Mouse (Mus musculus): ENCODE results near the gene Ccl1. TPM values are rescaled to one million over a fixed set of nuclear protein-coding genes. Genes with fewer than 3 reads are reported as not detected.

The Ccl1 gene
- polyA plus RNA-seq, 1 experiment: not detected

- Histone ChIP-seq H3K4me2 (ENCODE audit: low read depth) (no peak overlapping the region), H3K36me3 (ENCODE audit: control insufficient read depth, insufficient read depth) (no peaks in the 10 kb centered on the region), H3K4me3 (no peak overlapping the region), H3ac (ENCODE audit: control insufficient read depth, insufficient read length) (no peak overlapping the region), H3K79me2 (ENCODE audit: control insufficient read depth, insufficient read depth) (no peaks in the 10 kb centered on the region), H3K27me3 (ENCODE audit: control insufficient read depth, insufficient read depth, insufficient read length) (peaks cover 49% of the 10 kb centered on the region)
- TF ChIP-seq POLR2AphosphoS2 (IDR thresholded peaks at IDR 0.05; ENCODE audit: insufficient read length, low read depth) (no peak), MAX (IDR thresholded peaks at IDR 0.05; ENCODE audit: low read depth) (no peak), MYOD1 (IDR thresholded peaks at IDR 0.05; ENCODE audit: control insufficient read depth in 1 of 3, insufficient read length in 2 of 3, low read depth in 2 of 3) (no peak), TCF12 (IDR thresholded peaks at IDR 0.05; ENCODE audit: insufficient read depth, poor library complexity, severe bottlenecking) (no peak), SRF (IDR thresholded peaks at IDR 0.05; ENCODE audit: control insufficient read depth, insufficient read length, low read depth) (no peak), E2F4 (IDR thresholded peaks at IDR 0.05; ENCODE audit: insufficient read depth) (no peak), POLR2A (IDR thresholded peaks at IDR 0.05; ENCODE audit: insufficient read length, low read depth) (no peak), MYOG (IDR thresholded peaks at IDR 0.05; ENCODE audit: control insufficient read depth in 1 of 3, insufficient read depth in 1 of 3, insufficient read length in 2 of 3, low read depth in 2 of 3) (no peak), REST (IDR thresholded peaks at IDR 0.05; ENCODE audit: insufficient read depth, insufficient read length) (no peak), CEBPB (IDR thresholded peaks at IDR 0.05; ENCODE audit: insufficient read depth, poor library complexity, severe bottlenecking) (no peak), USF1 (IDR thresholded peaks at IDR 0.05; ENCODE audit: low read depth) (no peak), TCF3 (IDR thresholded peaks at IDR 0.05; ENCODE audit: insufficient read length, low read depth) (no peak)
Observed at GRCm38 (mm10) chr11:82226976-82227375, 78.5 kb downstream of the Ccl1 start.

GRCm38 (mm10) chr11:82225936-82226335 lies 79.6 kb downstream of the Ccl1 start:
- Histone ChIP-seq H3K36me3 (ENCODE audit: control insufficient read depth, insufficient read depth) (no peaks in the 10 kb centered on the region), H3K79me2 (ENCODE audit: control insufficient read depth, insufficient read depth) (no peaks in the 10 kb centered on the region), H3K4me2 (ENCODE audit: low read depth) (no peak overlapping the region), H3K27me3 (ENCODE audit: control insufficient read depth, insufficient read depth, insufficient read length) (peaks cover 45% of the 10 kb centered on the region), H3K4me3 (no peak overlapping the region), H3ac (ENCODE audit: control insufficient read depth, insufficient read length) (no peak overlapping the region)
- TF ChIP-seq CEBPB (IDR thresholded peaks at IDR 0.05; ENCODE audit: insufficient read depth, poor library complexity, severe bottlenecking): no peak
- no peak for TF ChIP-seq REST (IDR thresholded peaks at IDR 0.05; ENCODE audit: insufficient read depth, insufficient read length)
- TF ChIP-seq MYOD1 (IDR thresholded peaks at IDR 0.05; ENCODE audit: control insufficient read depth in 1 of 3, insufficient read length in 2 of 3, low read depth in 2 of 3): no peak
- TF ChIP-seq SRF (IDR thresholded peaks at IDR 0.05; ENCODE audit: control insufficient read depth, insufficient read length, low read depth): no peak
- TF ChIP-seq POLR2AphosphoS2 (IDR thresholded peaks at IDR 0.05; ENCODE audit: insufficient read length, low read depth): no peak
- no peak for TF ChIP-seq MYOG (IDR thresholded peaks at IDR 0.05; ENCODE audit: control insufficient read depth in 1 of 3, insufficient read depth in 1 of 3, insufficient read length in 2 of 3, low read depth in 2 of 3)
- no peak for TF ChIP-seq MAX (IDR thresholded peaks at IDR 0.05; ENCODE audit: low read depth)
- no peak for TF ChIP-seq TCF3 (IDR thresholded peaks at IDR 0.05; ENCODE audit: insufficient read length, low read depth)
- TF ChIP-seq TCF12 (IDR thresholded peaks at IDR 0.05; ENCODE audit: insufficient read depth, poor library complexity, severe bottlenecking): no peak
- TF ChIP-seq E2F4 (IDR thresholded peaks at IDR 0.05; ENCODE audit: insufficient read depth): no peak

- Histone ChIP-seq H3K79me2 (ENCODE audit: control insufficient read depth, insufficient read depth) (no peaks in the 10 kb centered on the region), H3K4me2 (ENCODE audit: low read depth) (no peak overlapping the region), H3K4me3 (no peak overlapping the region), H3K27me3 (ENCODE audit: control insufficient read depth, insufficient read depth, insufficient read length) (peaks cover 18% of the 10 kb centered on the region), H3K36me3 (ENCODE audit: control insufficient read depth, insufficient read depth) (no peaks in the 10 kb centered on the region), H3ac (ENCODE audit: control insufficient read depth, insufficient read length) (no peak overlapping the region)
- TF ChIP-seq E2F4 (IDR thresholded peaks at IDR 0.05; ENCODE audit: insufficient read depth) (no peak), SRF (IDR thresholded peaks at IDR 0.05; ENCODE audit: control insufficient read depth, insufficient read length, low read depth) (no peak), TCF3 (IDR thresholded peaks at IDR 0.05; ENCODE audit: insufficient read length, low read depth) (no peak), REST (IDR thresholded peaks at IDR 0.05; ENCODE audit: insufficient read depth, insufficient read length) (no peak), POLR2A (IDR thresholded peaks at IDR 0.05; ENCODE audit: insufficient read length, low read depth) (no peak), MYOD1 (IDR thresholded peaks at IDR 0.05; ENCODE audit: control insufficient read depth in 1 of 3, insufficient read length in 2 of 3, low read depth in 2 of 3) (no peak), MAX (IDR thresholded peaks at IDR 0.05; ENCODE audit: low read depth) (no peak), MYOG (IDR thresholded peaks at IDR 0.05; ENCODE audit: control insufficient read depth in 1 of 3, insufficient read depth in 1 of 3, insufficient read length in 2 of 3, low read depth in 2 of 3) (no peak), USF1 (IDR thresholded peaks at IDR 0.05; ENCODE audit: low read depth) (no peak)
Observed at GRCm38 (mm10) chr11:82216531-82216930, 89.0 kb downstream of the Ccl1 start.

- Histone ChIP-seq H3K4me3 (no peak overlapping the region), H3K79me2 (ENCODE audit: control insufficient read depth, insufficient read depth) (no peaks in the 10 kb centered on the region), H3ac (ENCODE audit: control insufficient read depth, insufficient read length) (no peak overlapping the region)
Observed at GRCm38 (mm10) chr11:82214405-82214804, 91.1 kb downstream of the Ccl1 start.

More at GRCm38 (mm10) chr11:82214405-82214804, 91.1 kb downstream of the Ccl1 start:
- no peaks in the 10 kb centered on the region for H3K36me3 ChIP-seq (ENCODE audit: control insufficient read depth, insufficient read depth)
- peaks cover 11% of the 10 kb centered on the region for H3K27me3 ChIP-seq (ENCODE audit: control insufficient read depth, insufficient read depth, insufficient read length)
- H3K4me2 ChIP-seq (ENCODE audit: low read depth): no peak overlapping the region
- no peak for TF ChIP-seq POLR2AphosphoS2 (IDR thresholded peaks at IDR 0.05; ENCODE audit: insufficient read length, low read depth)
- TF ChIP-seq SRF (IDR thresholded peaks at IDR 0.05; ENCODE audit: control insufficient read depth, insufficient read length, low read depth): no peak
- TF ChIP-seq MAX (IDR thresholded peaks at IDR 0.05; ENCODE audit: low read depth): no peak
- TF ChIP-seq MYOG (IDR thresholded peaks at IDR 0.05; ENCODE audit: control insufficient read depth in 1 of 3, insufficient read depth in 1 of 3, insufficient read length in 2 of 3, low read depth in 2 of 3): no peak
- no peak for TF ChIP-seq TCF12 (IDR thresholded peaks at IDR 0.05; ENCODE audit: insufficient read depth, poor library complexity, severe bottlenecking)
- no peak for TF ChIP-seq CEBPB (IDR thresholded peaks at IDR 0.05; ENCODE audit: insufficient read depth, poor library complexity, severe bottlenecking)
- TF ChIP-seq POLR2A (IDR thresholded peaks at IDR 0.05; ENCODE audit: insufficient read length, low read depth): no peak
- TF ChIP-seq MYOD1 (IDR thresholded peaks at IDR 0.05; ENCODE audit: control insufficient read depth in 1 of 3, insufficient read length in 2 of 3, low read depth in 2 of 3): no peak
- no peak for TF ChIP-seq REST (IDR thresholded peaks at IDR 0.05; ENCODE audit: insufficient read depth, insufficient read length)
- TF ChIP-seq USF1 (IDR thresholded peaks at IDR 0.05; ENCODE audit: low read depth): no peak
- TF ChIP-seq TCF3 (IDR thresholded peaks at IDR 0.05; ENCODE audit: insufficient read length, low read depth): no peak
- no peak for TF ChIP-seq E2F4 (IDR thresholded peaks at IDR 0.05; ENCODE audit: insufficient read depth)
